Mouse (Mus musculus) hindbrain, embryonic 15.5 days (tissue): Measurements from ENCODE around the gene Ppard. TPM values are rescaled to one million over a fixed set of nuclear protein-coding genes. Genes with fewer than 3 reads are reported as not detected.
"Not testable (repeated sequence)": the region's sequence is repeated elsewhere in the genome, so short reads cannot be mapped to it uniquely, and the experiment has no call there.

Experiments used
- ATAC-seq: fragments of 200-750 bp; cut with Nextera tagmentation; 2 replicates; pipeline ENCODE4 v1.8.0; 2017; ENCODE audit warnings: low read depth, moderate number of reproducible peaks, moderate TSS enrichment; ENCODE audit not compliant: low FRiP score
- H3K27ac ChIP-seq: fragments of 300-500 bp; sonication (generic); replicated peaks from 2 replicates; pipeline ENCODE4 v1.5.1; 2015; ENCODE audit warnings: mild to moderate bottlenecking, inconsistent platforms
- H3K27me3 ChIP-seq: fragments of 300-500 bp; sonication (generic); 2 replicates; pipeline ENCODE4 v1.6.1; 2015; ENCODE audit warnings: control low read depth, inconsistent platforms
- H3K36me3 ChIP-seq: fragments of 300-500 bp; sonication (generic); 2 replicates; pipeline ENCODE4 v1.6.1; 2015; ENCODE audit warnings: control low read depth, inconsistent platforms
- H3K4me1 ChIP-seq: fragments of 300-500 bp; sonication (generic); replicated peaks from 2 replicates; pipeline ENCODE4 v1.6.1; 2015; ENCODE audit warnings: control low read depth, inconsistent platforms
- H3K4me2 ChIP-seq: fragments of 300-500 bp; sonication (generic); 2 replicates; pipeline ENCODE4 v1.6.1; 2015; ENCODE audit warnings: moderate library complexity, mild to moderate bottlenecking, inconsistent platforms
- H3K4me3 ChIP-seq: fragments of 300-500 bp; sonication (generic); 2 replicates; pipeline ENCODE4 v1.5.1; 2015; ENCODE audit warnings: mild to moderate bottlenecking, inconsistent platforms
- H3K9ac ChIP-seq: fragments of 300-500 bp; sonication (generic); 2 replicates; pipeline ENCODE4 v1.6.1; 2015; ENCODE audit warnings: inconsistent platforms
- H3K9me3 ChIP-seq: fragments of 300-500 bp; sonication (generic); 2 replicates; pipeline ENCODE4 v1.6.1; 2016; ENCODE audit warnings: control low read depth, inconsistent platforms
- WGBS: fragments of 180-500 bp; shearing (Covaris S2); methylation state at CpG from one replicate; pipeline ENCODE4 v1.1.7; 2015; 5-methylcytosine and 5-hydroxymethylcytosine counted together
- polyA plus RNA-seq: library from polyadenylated mRNA; unstranded; fragments of >200 nt; fragmentation: Nextera tagmentation; extraction: Ambion mirVana; gene quantifications from 2 replicates; pipeline ENCODE4 v1.2.1, GENCODE M21; 2015

Gene Ppard
- polyA plus RNA-seq, 1 experiment from 2014 or later: 2.2 TPM

GRCm38 (mm10) chr17:28328366-28328928 lies 95.9 kb downstream of the Ppard start, which contains the start of gene Rpl10a:
Rpl10a (plus strand) TSS chr17:28328471.
- no peaks in the 10 kb centered on the region for H3K9me3 ChIP-seq
- WGBS: under 1% methylated on average over 65 of the region's 67 CpGs
- H3K27me3 ChIP-seq: no peaks in the 10 kb centered on the region
- peak within 1 kb of the TSS; percentile 99 for H3K9ac ChIP-seq
- peaks cover 34% of the 10 kb centered on the region for H3K4me1 ChIP-seq
- H3K4me3 ChIP-seq: peak within 1 kb of the TSS; percentile 79
- H3K27ac ChIP-seq: peak within 1 kb of the TSS; percentile 88
- ATAC-seq: peak; percentile 84
- peaks cover 17% of the 10 kb centered on the region for H3K36me3 ChIP-seq
- H3K4me2 ChIP-seq: peak within 1 kb of the TSS; percentile 98

- peak overlapping the region; percentile 99 for H3K9ac ChIP-seq
- WGBS: under 1% methylated on average over 25 of the region's 25 CpGs
- H3K9me3 ChIP-seq: no peaks in the 10 kb centered on the region
- ATAC-seq: 0 out of 2 replicates have a peak, but pooled peaks have one; percentile 31
- peaks cover 37% of the 10 kb centered on the region for H3K4me1 ChIP-seq
- peak overlapping the region; percentile 98 for H3K4me2 ChIP-seq
- H3K27ac ChIP-seq: peak overlapping the region; percentile 88
- H3K4me3 ChIP-seq: peak overlapping the region; percentile 79
- no peaks in the 10 kb centered on the region for H3K27me3 ChIP-seq
- H3K36me3 ChIP-seq: peaks cover 17% of the 10 kb centered on the region
Measured at GRCm38 (mm10) chr17:28328946-28329345, 96.4 kb downstream of the Ppard start.

- Histone ChIP-seq H3K4me1 (peaks cover 37% of the 10 kb centered on the region), H3K9ac (peak overlapping the region; percentile 99), H3K27me3 (no peaks in the 10 kb centered on the region), H3K9me3 (no peaks in the 10 kb centered on the region), H3K27ac (peak overlapping the region; percentile 88; the same call in 1 of the 2 replicates), H3K4me2 (peak overlapping the region; percentile 98), H3K4me3 (peak overlapping the region; percentile 79), H3K36me3 (peaks cover 15% of the 10 kb centered on the region)
- no peak for ATAC-seq
- WGBS: 7% methylated on average over 4 of the region's 4 CpGs
Measured at GRCm38 (mm10) chr17:28329503-28330231, 97.2 kb downstream of the Ppard start.

- Histone ChIP-seq H3K4me3 (peak overlapping the region; percentile 79), H3K9ac (peak overlapping the region; percentile 99), H3K4me1 (peaks cover 37% of the 10 kb centered on the region), H3K27me3 (no peaks in the 10 kb centered on the region), H3K27ac (no peak overlapping the region), H3K9me3 (no peaks in the 10 kb centered on the region), H3K36me3 (peaks cover 15% of the 10 kb centered on the region), H3K4me2 (peak overlapping the region; percentile 98)
- 67% methylated on average over 2 of the region's 2 CpGs for WGBS
- no peak for ATAC-seq
Measured at GRCm38 (mm10) chr17:28330232-28330546, 97.7 kb downstream of the Ppard start.

- not testable (repeated sequence) for H3K4me3 ChIP-seq, H3K9me3 ChIP-seq, H3K27me3 ChIP-seq, ATAC-seq, H3K9ac ChIP-seq, H3K27ac ChIP-seq, H3K4me2 ChIP-seq
- peaks cover 37% of the 10 kb centered on the region for H3K4me1 ChIP-seq
- peaks cover 15% of the 10 kb centered on the region for H3K36me3 ChIP-seq
- WGBS: 68% methylated on average over 8 of the region's 8 CpGs
Measured at GRCm38 (mm10) chr17:28330590-28330989, 98.1 kb downstream of the Ppard start.

- no peak overlapping the region for H3K27ac ChIP-seq
- peaks cover 15% of the 10 kb centered on the region for H3K36me3 ChIP-seq
- 40% methylated on average over 6 of the region's 7 CpGs for WGBS
- no peaks in the 10 kb centered on the region for H3K27me3 ChIP-seq
- H3K4me2 ChIP-seq: no peak overlapping the region
- no peak for ATAC-seq
- H3K4me3 ChIP-seq: no peak overlapping the region
- H3K9ac ChIP-seq: no peak overlapping the region
- no peaks in the 10 kb centered on the region for H3K9me3 ChIP-seq
- H3K4me1 ChIP-seq: peaks cover 37% of the 10 kb centered on the region
Measured at GRCm38 (mm10) chr17:28331241-28332112, 99.0 kb downstream of the Ppard start.

GRCm38 (mm10) chr17:28332113-28332914 lies 99.8 kb downstream of the Ppard start:
- Histone ChIP-seq H3K9me3 (no peaks in the 10 kb centered on the region), H3K27me3 (no peaks in the 10 kb centered on the region), H3K9ac (no peak overlapping the region), H3K27ac (no peak overlapping the region), H3K36me3 (peaks cover 15% of the 10 kb centered on the region), H3K4me2 (no peak overlapping the region), H3K4me3 (no peak overlapping the region), H3K4me1 (peaks cover 36% of the 10 kb centered on the region)
- ATAC-seq: no peak
- WGBS: 42% methylated on average over 13 of the region's 13 CpGs

GRCm38 (mm10) chr17:28332915-28333546 lies 100.5 kb downstream of the Ppard start:
- H3K36me3 ChIP-seq: peaks cover 15% of the 10 kb centered on the region
- peaks cover 29% of the 10 kb centered on the region for H3K4me1 ChIP-seq
- H3K27me3 ChIP-seq: no peaks in the 10 kb centered on the region
- H3K9me3 ChIP-seq: no peaks in the 10 kb centered on the region
- WGBS: 63% methylated on average over 31 of the region's 31 CpGs
- H3K4me3 ChIP-seq: no peak overlapping the region
- H3K9ac ChIP-seq: no peak overlapping the region
- peak overlapping the region; percentile 35 for H3K4me2 ChIP-seq
- H3K27ac ChIP-seq: no peak overlapping the region
- no peak for ATAC-seq

GRCm38 (mm10) chr17:28335267-28335666 lies 102.8 kb downstream of the Ppard start:
- H3K4me3 ChIP-seq: no peak overlapping the region
- peaks cover 13% of the 10 kb centered on the region; the same call in 1 of the 2 replicates for H3K4me1 ChIP-seq
- ATAC-seq: no peak
- H3K4me2 ChIP-seq: no peak overlapping the region
- WGBS: 81% methylated on average over 10 of the region's 10 CpGs
- H3K9me3 ChIP-seq: no peaks in the 10 kb centered on the region
- H3K9ac ChIP-seq: no peak overlapping the region
- H3K36me3 ChIP-seq: peaks cover 10% of the 10 kb centered on the region
- no peak overlapping the region for H3K27ac ChIP-seq
- H3K27me3 ChIP-seq: no peaks in the 10 kb centered on the region

GRCm38 (mm10) chr17:28337547-28337946 lies 105.0 kb downstream of the Ppard start:
- Histone ChIP-seq H3K4me1 (peaks cover 18% of the 10 kb centered on the region), H3K27me3 (no peaks in the 10 kb centered on the region), H3K27ac (no peak overlapping the region), H3K4me3 (no peak overlapping the region), H3K9ac (no peak overlapping the region), H3K36me3 (no peaks in the 10 kb centered on the region), H3K4me2 (no peak overlapping the region), H3K9me3 (no peaks in the 10 kb centered on the region)
- no peak for ATAC-seq
- WGBS: 94% methylated on average over 7 of the region's 7 CpGs

- Histone ChIP-seq H3K4me1 (peaks cover 14% of the 10 kb centered on the region), H3K9ac (no peak overlapping the region; the same call in 1 of the 2 replicates), H3K27me3 (no peaks in the 10 kb centered on the region; the same call in 1 of the 2 replicates), H3K9me3 (no peaks in the 10 kb centered on the region), H3K27ac (no peak overlapping the region), H3K36me3 (no peaks in the 10 kb centered on the region), H3K4me3 (no peak overlapping the region), H3K4me2 (peak overlapping the region; percentile 54)
- 76% methylated on average over 7 of the region's 7 CpGs for WGBS
- 0 out of 2 replicates have a peak, but pooled peaks have one; percentile 21 for ATAC-seq
Measured at GRCm38 (mm10) chr17:28340578-28340977, 108.1 kb downstream of the Ppard start.
